Mouse (Mus musculus) bone marrow macrophage, adult 2 months (primary cell): ENCODE measurements around the gene Ablim1. TPM values are rescaled to one million over a fixed set of nuclear protein-coding genes. Genes with fewer than 3 reads are reported as not detected.

Experiments
- H3K27ac ChIP-seq: 2 replicates; pipeline ENCODE4 v1.5.1; 2012; ENCODE audit warnings: low read depth, low read length; ENCODE audit not compliant: insufficient read depth
- H3K4me1 ChIP-seq: 2 replicates; pipeline ENCODE4 v1.6.1; 2012; ENCODE audit warnings: low read length; ENCODE audit not compliant: control insufficient read depth, insufficient read depth
- H3K4me3 ChIP-seq: 2 replicates; pipeline ENCODE4 v1.5.1; 2012; ENCODE audit warnings: mild to moderate bottlenecking, low read length, moderate library complexity; ENCODE audit not compliant: insufficient read depth
- CTCF ChIP-seq: IDR thresholded peaks from 2 replicates; pipeline ENCODE4 v1.5.1; 2012; ENCODE audit warnings: low read depth, mild to moderate bottlenecking, low read length, moderate library complexity
- POLR2A ChIP-seq: IDR thresholded peaks from 2 replicates; pipeline ENCODE4 v1.6.1; 2012; ENCODE audit warnings: mild to moderate bottlenecking, low read depth, low read length, borderline replicate concordance
- polyA plus RNA-seq: library from polyadenylated mRNA; stranded (reverse); fragments of >200 nt; gene quantifications from 2 replicates; pipeline ENCODE4 v1.2.4, GENCODE M21; 2012; ENCODE audit not compliant: missing spikeins, insufficient read depth, insufficient read length

Ablim1 gene
- polyA plus RNA-seq, 1 experiment = 0.25 TPM

- Histone ChIP-seq H3K4me3 (no peak overlapping the region), H3K4me1 (no peaks in the 10 kb centered on the region), H3K27ac (no peak overlapping the region)
- TF ChIP-seq POLR2A (no peak), CTCF (no peak)
These were observed 142.4 kb downstream of the Ablim1 start for GRCm38 (mm10) chr19:57172321-57172720.

GRCm38 (mm10) chr19:57170880-57171279 lies 143.8 kb downstream of the Ablim1 start:
- H3K27ac ChIP-seq = no peak overlapping the region
- no peak overlapping the region for H3K4me3 ChIP-seq
- H3K4me1 ChIP-seq = no peaks in the 10 kb centered on the region
- TF ChIP-seq CTCF (no peak), POLR2A (no peak)

GRCm38 (mm10) chr19:57169485-57169884 lies 145.2 kb downstream of the Ablim1 start:
- TF ChIP-seq POLR2A = no peak
- TF ChIP-seq CTCF = no peak
- no peak overlapping the region for H3K27ac ChIP-seq
- H3K4me1 ChIP-seq = no peaks in the 10 kb centered on the region
- H3K4me3 ChIP-seq = no peak overlapping the region

GRCm38 (mm10) chr19:57167721-57168120 lies 147.0 kb downstream of the Ablim1 start:
- TF ChIP-seq CTCF (no peak), POLR2A (no peak)
- Histone ChIP-seq H3K27ac (no peak overlapping the region), H3K4me3 (no peak overlapping the region), H3K4me1 (no peaks in the 10 kb centered on the region)

GRCm38 (mm10) chr19:57164882-57165281 lies 149.8 kb downstream of the Ablim1 start:
- Histone ChIP-seq H3K4me1 (no peaks in the 10 kb centered on the region), H3K4me3 (no peak overlapping the region), H3K27ac (no peak overlapping the region)
- TF ChIP-seq CTCF (no peak), POLR2A (no peak)

GRCm38 (mm10) chr19:57163315-57163714 lies 151.4 kb downstream of the Ablim1 start:
- no peak overlapping the region for H3K27ac ChIP-seq
- no peaks in the 10 kb centered on the region for H3K4me1 ChIP-seq
- no peak overlapping the region for H3K4me3 ChIP-seq
- TF ChIP-seq POLR2A (no peak), CTCF (no peak)

GRCm38 (mm10) chr19:57161978-57162727 lies 152.6 kb downstream of the Ablim1 start:
- H3K4me3 ChIP-seq = no peak overlapping the region
- H3K27ac ChIP-seq = no peak overlapping the region
- no peak for TF ChIP-seq CTCF
- TF ChIP-seq POLR2A = no peak
- H3K4me1 ChIP-seq = no peaks in the 10 kb centered on the region

GRCm38 (mm10) chr19:57161010-57161660 lies 153.6 kb downstream of the Ablim1 start:
- no peak overlapping the region for H3K27ac ChIP-seq
- H3K4me1 ChIP-seq = no peaks in the 10 kb centered on the region
- TF ChIP-seq POLR2A (no peak), CTCF (no peak)
- H3K4me3 ChIP-seq = no peak overlapping the region

- H3K27ac ChIP-seq = no peak overlapping the region
- TF ChIP-seq POLR2A (no peak), CTCF (no peak)
These were observed 156.9 kb downstream of the Ablim1 start for GRCm38 (mm10) chr19:57157731-57158343.

GRCm38 (mm10) chr19:57155121-57155884 lies 159.4 kb downstream of the Ablim1 start:
- Histone ChIP-seq H3K4me3 (no peak overlapping the region), H3K27ac (no peak overlapping the region), H3K4me1 (no peaks in the 10 kb centered on the region)
- TF ChIP-seq CTCF = no peak

More at GRCm38 (mm10) chr19:57157731-57158343, 156.9 kb downstream of the Ablim1 start:
- H3K4me1 ChIP-seq = no peaks in the 10 kb centered on the region
- H3K4me3 ChIP-seq = no peak overlapping the region

- H3K4me1 ChIP-seq = no peaks in the 10 kb centered on the region
- TF ChIP-seq CTCF (no peak), POLR2A (no peak)
- no peak overlapping the region for H3K4me3 ChIP-seq
- no peak overlapping the region for H3K27ac ChIP-seq
These were observed 162.4 kb downstream of the Ablim1 start for GRCm38 (mm10) chr19:57152357-57152756.
